Mouse (Mus musculus) lung, embryonic 16.5 days (tissue): ENCODE data around the gene Ifitm10. TPM values are rescaled to one million over a fixed set of nuclear protein-coding genes. Genes with fewer than 3 reads are reported as not detected.
A peak's percentile ranks its signal among the peaks of the same experiment; 100 is the strongest.

ENCODE experiments used
- ATAC-seq: fragments of 200-750 bp; cut with Nextera tagmentation; 2 replicates; pipeline ENCODE4 v1.8.0; 2017; ENCODE audit warnings: low read depth, mild to moderate bottlenecking, moderate library complexity
- H3K27ac ChIP-seq: fragments of 300-500 bp; sonication (generic); 2 replicates; pipeline ENCODE4 v1.5.1; 2014; ENCODE audit warnings: mild to moderate bottlenecking, control low read depth, low read length
- H3K27me3 ChIP-seq: fragments of 300-500 bp; sonication (generic); 2 replicates; pipeline ENCODE4 v1.6.1; 2014; ENCODE audit warnings: low read depth, low read length, mixed read lengths; ENCODE audit not compliant: control insufficient read depth, insufficient read depth
- H3K36me3 ChIP-seq: fragments of 300-500 bp; sonication (generic); 2 replicates; pipeline ENCODE4 v1.6.1; 2014; ENCODE audit warnings: low read length; ENCODE audit not compliant: control insufficient read depth, insufficient read depth
- H3K4me1 ChIP-seq: fragments of 300-500 bp; sonication (generic); replicated peaks from 2 replicates; pipeline ENCODE4 v1.6.1; 2014; ENCODE audit warnings: low read length, mixed read lengths; ENCODE audit not compliant: control insufficient read depth, insufficient read depth
- H3K4me2 ChIP-seq: fragments of 300-500 bp; sonication (generic); 2 replicates; pipeline ENCODE4 v1.6.1; 2014; ENCODE audit warnings: low read depth, low read length, control low read depth
- H3K4me3 ChIP-seq: fragments of 300-500 bp; sonication (generic); 2 replicates; pipeline ENCODE4 v1.5.1; 2014; ENCODE audit warnings: mild to moderate bottlenecking, low read length, control low read depth
- H3K9ac ChIP-seq: fragments of 300-500 bp; sonication (generic); 2 replicates; pipeline ENCODE4 v1.6.1; 2014; ENCODE audit warnings: low read length, control low read depth
- H3K9me3 ChIP-seq: fragments of 300-500 bp; sonication (generic); 2 replicates; pipeline ENCODE4 v1.6.1; 2016; ENCODE audit warnings: low read length; ENCODE audit not compliant: control insufficient read depth
- WGBS: fragments of 180-500 bp; shearing (Covaris S2); extraction: QIAGEN DNeasy Blood & Tissue Kit; methylation state at CpG from one replicate; pipeline ENCODE4 v1.1.7; 2014; 5-methylcytosine and 5-hydroxymethylcytosine counted together
- polyA plus RNA-seq: library from polyadenylated mRNA; unstranded; fragments of >200 nt; fragmentation: Nextera tagmentation; extraction: Ambion mirVana; gene quantifications from 2 replicates; pipeline ENCODE4 v1.2.1, GENCODE M21; 2015

Gene Ifitm10
- polyA plus RNA-seq, 1 experiment from 2014 or later = 7.5 TPM

GRCm38 (mm10) chr7:142394261-142395190, 21.0 kb upstream of the Ifitm10 start:
- H3K27me3 ChIP-seq = no peaks in the 10 kb centered on the region
- no peak for ATAC-seq
- no peak overlapping the region for H3K27ac ChIP-seq
- WGBS = 57% methylated on average over 6 of the region's 6 CpGs
- H3K9me3 ChIP-seq = no peaks in the 10 kb centered on the region
- H3K4me2 ChIP-seq = no peak overlapping the region
- H3K4me1 ChIP-seq = no peaks in the 10 kb centered on the region
- H3K9ac ChIP-seq = no peak overlapping the region
- H3K36me3 ChIP-seq = no peaks in the 10 kb centered on the region
- no peak overlapping the region for H3K4me3 ChIP-seq

- Histone ChIP-seq H3K36me3 (no peaks in the 10 kb centered on the region), H3K9me3 (no peaks in the 10 kb centered on the region), H3K4me2 (no peak overlapping the region), H3K4me1 (0 out of 2 replicates have a peak, but pooled peaks cover 1% of the 10 kb centered on the region), H3K27ac (no peak overlapping the region), H3K4me3 (no peak overlapping the region), H3K9ac (no peak overlapping the region), H3K27me3 (no peaks in the 10 kb centered on the region)
- no peak for ATAC-seq
- WGBS = 23% methylated on average over 4 of the region's 4 CpGs
These were observed 19.6 kb upstream of the Ifitm10 start for GRCm38 (mm10) chr7:142393191-142393590.

DNA sequence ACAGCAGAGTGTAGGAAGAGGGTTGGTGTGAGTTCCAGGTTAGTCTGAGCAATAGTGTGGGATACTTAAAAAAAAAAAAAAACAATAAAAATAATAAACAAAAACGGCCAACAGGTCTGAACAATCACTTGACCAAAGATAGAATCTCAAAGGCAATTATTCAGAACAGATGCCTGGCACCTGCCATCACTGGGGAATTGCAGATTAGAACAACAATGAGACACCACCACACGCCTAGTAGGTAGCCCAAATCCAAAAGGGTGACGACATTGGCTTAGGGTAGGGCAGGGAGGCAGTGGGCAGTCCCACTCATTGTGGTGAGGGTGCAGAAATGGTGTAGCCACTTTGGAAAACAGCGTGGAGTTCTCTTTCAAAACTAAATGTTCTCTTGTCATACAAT, 18.1 kb upstream of the Ifitm10 start:
- Histone ChIP-seq H3K27ac (no peak overlapping the region), H3K4me2 (no peak overlapping the region)

DNA sequence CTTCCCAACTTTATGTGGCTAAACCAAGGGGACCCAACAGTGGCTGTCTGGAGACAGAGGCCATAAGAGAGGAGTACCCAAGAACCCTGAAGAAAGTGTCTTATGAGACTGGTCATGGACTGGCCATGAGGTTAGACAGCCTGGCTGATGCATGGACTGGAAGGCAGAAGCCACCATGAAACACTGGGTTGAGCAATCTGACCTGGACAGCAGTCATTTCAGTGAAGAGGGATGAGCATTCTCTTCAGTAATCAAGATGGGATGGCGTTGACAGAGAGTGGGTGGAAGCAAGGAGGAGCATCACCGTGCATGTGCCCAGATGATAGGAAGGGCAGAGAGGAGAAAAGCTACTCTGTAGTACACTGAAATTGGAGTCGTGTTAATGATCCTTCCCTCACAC, 17.6 kb upstream of the Ifitm10 start:
- Histone ChIP-seq H3K9ac (no peak overlapping the region), H3K4me2 (no peak overlapping the region), H3K27me3 (no peaks in the 10 kb centered on the region), H3K27ac (no peak overlapping the region), H3K36me3 (no peaks in the 10 kb centered on the region), H3K9me3 (no peaks in the 10 kb centered on the region), H3K4me3 (no peak overlapping the region), H3K4me1 (peaks cover 13% of the 10 kb centered on the region)
- WGBS = 76% methylated on average over 3 of the region's 3 CpGs
- ATAC-seq = no peak

More for the DNA sequence above, 18.1 kb upstream of the Ifitm10 start:
- no peaks in the 10 kb centered on the region for H3K36me3 ChIP-seq
- H3K9ac ChIP-seq = no peak overlapping the region
- no peak overlapping the region for H3K4me3 ChIP-seq
- WGBS = 62% methylated on average over 4 of the region's 4 CpGs
- no peaks in the 10 kb centered on the region for H3K9me3 ChIP-seq
- no peaks in the 10 kb centered on the region for H3K27me3 ChIP-seq
- H3K4me1 ChIP-seq = peaks cover 8% of the 10 kb centered on the region
- no peak for ATAC-seq

DNA sequence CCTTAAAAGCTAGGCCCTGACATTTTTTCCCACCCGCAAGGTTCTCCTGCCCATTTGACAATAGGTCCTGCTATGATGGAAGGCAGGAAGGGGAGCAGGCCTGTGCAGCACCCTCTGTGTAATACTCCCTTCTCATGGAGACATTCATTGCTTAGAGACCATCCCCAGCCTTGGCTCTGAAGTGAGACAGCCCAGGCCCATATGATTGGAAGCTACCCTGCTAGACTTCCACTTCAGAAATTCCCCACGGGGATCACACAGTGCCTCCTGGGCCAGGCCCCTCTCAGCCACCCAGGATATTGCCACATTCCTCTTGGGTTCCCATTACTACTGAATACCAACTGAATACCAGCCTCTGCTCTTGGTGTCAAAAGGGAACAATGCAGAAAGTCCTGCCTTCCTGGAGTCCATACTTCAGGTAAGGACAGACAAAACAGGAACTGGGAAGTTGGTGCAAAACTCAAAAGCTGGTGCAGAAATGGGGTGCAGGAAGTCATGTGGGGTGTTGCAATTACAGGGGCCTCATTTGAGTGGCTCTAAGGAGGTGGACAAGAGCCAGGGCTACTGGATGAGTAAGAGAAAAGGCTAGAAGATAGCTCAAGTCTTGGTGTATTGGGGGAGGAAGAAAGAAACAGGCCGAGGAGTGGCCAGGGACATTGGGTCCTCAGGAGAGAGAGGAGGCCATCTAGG, 16.6 kb upstream of the Ifitm10 start:
- no peak for ATAC-seq
- 73% methylated on average over 3 of the region's 3 CpGs for WGBS

DNA sequence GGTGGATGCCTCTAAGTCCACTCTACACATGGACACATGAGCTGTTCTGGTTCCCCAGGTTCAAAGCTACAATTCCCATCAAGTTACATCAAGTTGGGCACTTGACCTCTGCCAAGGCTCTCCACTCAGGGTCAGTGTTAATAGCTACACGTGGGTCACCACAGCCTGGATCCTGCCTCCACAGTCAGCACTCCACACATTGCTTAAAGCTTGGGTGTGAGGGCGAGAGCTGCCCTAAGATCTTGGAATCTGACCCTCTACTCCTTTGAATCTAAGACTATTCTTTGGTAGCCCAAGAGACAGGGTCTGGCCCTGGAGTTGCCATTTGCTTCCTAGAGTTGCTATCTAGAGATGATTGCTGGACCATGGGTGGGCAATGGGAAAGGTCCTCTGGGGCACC, 15.2 kb upstream of the Ifitm10 start:
- no peaks in the 10 kb centered on the region for H3K9me3 ChIP-seq
- peaks cover 16% of the 10 kb centered on the region for H3K4me1 ChIP-seq
- no peak for ATAC-seq
- H3K4me2 ChIP-seq = no peak overlapping the region
- no peak overlapping the region for H3K27ac ChIP-seq
- no peak overlapping the region for H3K4me3 ChIP-seq
- no peak overlapping the region for H3K9ac ChIP-seq
- H3K36me3 ChIP-seq = peaks cover 4% of the 10 kb centered on the region
- WGBS = 91% methylated on average over 2 of the region's 2 CpGs
- H3K27me3 ChIP-seq = no peaks in the 10 kb centered on the region

More for the DNA sequence above, 16.6 kb upstream of the Ifitm10 start:
- Histone ChIP-seq H3K4me2 (no peak overlapping the region), H3K27me3 (no peaks in the 10 kb centered on the region), H3K27ac (no peak overlapping the region), H3K4me3 (no peak overlapping the region), H3K9ac (no peak overlapping the region), H3K4me1 (peaks cover 16% of the 10 kb centered on the region), H3K9me3 (no peaks in the 10 kb centered on the region), H3K36me3 (no peaks in the 10 kb centered on the region; the same call in 1 of the 2 replicates)

DNA sequence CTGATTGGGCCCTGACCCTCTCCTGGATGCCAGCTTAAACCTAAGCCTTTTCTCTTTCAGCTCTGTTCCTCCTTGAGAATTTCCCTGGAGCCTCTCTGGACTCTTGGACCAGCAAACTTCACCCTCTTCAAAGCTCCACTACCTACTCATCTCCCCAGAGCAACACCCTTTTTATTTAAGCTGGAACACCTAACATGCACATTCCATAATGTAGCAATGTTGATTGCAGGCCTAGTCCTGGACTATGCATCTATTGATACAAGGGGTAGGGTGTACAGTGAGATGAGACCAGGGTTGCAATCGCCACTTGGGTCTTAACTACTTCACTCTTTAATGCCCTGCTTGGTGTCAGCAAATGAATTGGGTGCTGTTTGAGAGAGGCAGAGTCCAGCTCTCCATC, 14.6 kb upstream of the Ifitm10 start:
- H3K36me3 ChIP-seq = peaks cover 6% of the 10 kb centered on the region
- peaks cover 16% of the 10 kb centered on the region for H3K4me1 ChIP-seq
- H3K27me3 ChIP-seq = no peaks in the 10 kb centered on the region
- H3K9ac ChIP-seq = peak overlapping the region; percentile 37; the same call in 1 of the 2 replicates
- peak overlapping the region; percentile 72; the same call in 1 of the 2 replicates for H3K27ac ChIP-seq
- no peak for ATAC-seq
- no peaks in the 10 kb centered on the region for H3K9me3 ChIP-seq
- peak overlapping the region; percentile 81 for H3K4me3 ChIP-seq
- peak overlapping the region; percentile 93 for H3K4me2 ChIP-seq
- WGBS = 90% methylated on average over 1 of the region's 1 CpGs

DNA sequence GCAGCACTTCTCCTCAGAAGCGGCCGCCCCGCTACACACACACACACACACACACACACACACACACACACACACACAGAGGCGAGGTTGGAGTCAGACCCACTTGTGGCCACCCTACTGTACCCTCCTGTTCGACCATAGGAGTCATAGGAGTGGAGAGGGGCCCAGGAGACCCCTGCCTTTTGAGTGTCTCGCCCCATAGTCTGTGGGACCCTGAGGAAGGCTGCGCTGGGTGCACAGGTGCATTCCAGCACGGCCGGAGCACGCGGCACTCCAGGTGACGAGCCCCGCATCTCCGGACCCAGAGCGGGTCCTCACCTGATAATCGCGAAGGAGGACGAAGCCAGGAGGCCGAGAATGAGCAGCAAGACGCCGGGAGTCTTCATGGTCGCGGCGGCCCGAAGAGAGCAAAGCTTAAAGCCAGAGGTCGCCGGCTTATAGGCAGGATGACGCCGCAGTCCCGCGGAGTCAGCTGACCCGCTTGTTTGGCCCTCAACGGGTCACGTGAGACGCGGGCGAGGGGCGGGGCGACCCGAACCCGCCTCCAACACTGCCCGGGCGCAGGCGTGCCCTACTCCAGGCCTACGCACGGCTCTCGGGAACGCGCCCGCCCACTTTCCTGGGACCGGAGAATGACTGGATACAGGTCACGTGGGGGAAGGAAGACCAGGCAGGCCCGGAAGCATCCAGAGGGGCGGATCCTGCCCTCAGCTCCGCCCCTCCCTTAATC, 14.0 kb upstream of the Ifitm10 start, which contains the start of gene Ctsd:
Gene Ctsd, minus strand, starts transcription at position 620 of the 730 bp plus-strand sequence.
- Histone ChIP-seq H3K9me3 (no peaks in the 10 kb centered on the region), H3K9ac (peak within 1 kb of the TSS; percentile 89), H3K4me2 (peak within 1 kb of the TSS; percentile 93), H3K36me3 (peaks cover 6% of the 10 kb centered on the region), H3K4me3 (peak within 1 kb of the TSS; percentile 81), H3K4me1 (peaks cover 16% of the 10 kb centered on the region), H3K27me3 (no peaks in the 10 kb centered on the region), H3K27ac (peak within 1 kb of the TSS; percentile 72)
- WGBS = under 1% methylated on average over 55 of the region's 55 CpGs
- peak; percentile 98 for ATAC-seq
